Mouse (Mus musculus) hindbrain, embryonic 15.5 days (tissue): Measurements from ENCODE around the gene Gucy2g. TPM values are rescaled to one million over a fixed set of nuclear protein-coding genes. Genes with fewer than 3 reads are reported as not detected.

Experiments used
- ATAC-seq: fragments of 200-750 bp; cut with Nextera tagmentation; 2 replicates; pipeline ENCODE4 v1.8.0; 2017; ENCODE audit warnings: low read depth, moderate number of reproducible peaks, moderate TSS enrichment; ENCODE audit not compliant: low FRiP score
- H3K27ac ChIP-seq: fragments of 300-500 bp; sonication (generic); replicated peaks from 2 replicates; pipeline ENCODE4 v1.5.1; 2015; ENCODE audit warnings: mild to moderate bottlenecking, inconsistent platforms
- H3K27me3 ChIP-seq: fragments of 300-500 bp; sonication (generic); 2 replicates; pipeline ENCODE4 v1.6.1; 2015; ENCODE audit warnings: control low read depth, inconsistent platforms
- H3K36me3 ChIP-seq: fragments of 300-500 bp; sonication (generic); 2 replicates; pipeline ENCODE4 v1.6.1; 2015; ENCODE audit warnings: control low read depth, inconsistent platforms
- H3K4me1 ChIP-seq: fragments of 300-500 bp; sonication (generic); replicated peaks from 2 replicates; pipeline ENCODE4 v1.6.1; 2015; ENCODE audit warnings: control low read depth, inconsistent platforms
- H3K4me2 ChIP-seq: fragments of 300-500 bp; sonication (generic); 2 replicates; pipeline ENCODE4 v1.6.1; 2015; ENCODE audit warnings: moderate library complexity, mild to moderate bottlenecking, inconsistent platforms
- H3K4me3 ChIP-seq: fragments of 300-500 bp; sonication (generic); 2 replicates; pipeline ENCODE4 v1.5.1; 2015; ENCODE audit warnings: mild to moderate bottlenecking, inconsistent platforms
- H3K9ac ChIP-seq: fragments of 300-500 bp; sonication (generic); 2 replicates; pipeline ENCODE4 v1.6.1; 2015; ENCODE audit warnings: inconsistent platforms
- H3K9me3 ChIP-seq: fragments of 300-500 bp; sonication (generic); 2 replicates; pipeline ENCODE4 v1.6.1; 2016; ENCODE audit warnings: control low read depth, inconsistent platforms
- WGBS: fragments of 180-500 bp; shearing (Covaris S2); methylation state at CpG from one replicate; pipeline ENCODE4 v1.1.7; 2015; 5-methylcytosine and 5-hydroxymethylcytosine counted together
- polyA plus RNA-seq: library from polyadenylated mRNA; unstranded; fragments of >200 nt; fragmentation: Nextera tagmentation; extraction: Ambion mirVana; gene quantifications from 2 replicates; pipeline ENCODE4 v1.2.1, GENCODE M21; 2015

Gene Gucy2g
- polyA plus RNA-seq, 1 experiment from 2014 or later, result 0.12 TPM

DNA sequence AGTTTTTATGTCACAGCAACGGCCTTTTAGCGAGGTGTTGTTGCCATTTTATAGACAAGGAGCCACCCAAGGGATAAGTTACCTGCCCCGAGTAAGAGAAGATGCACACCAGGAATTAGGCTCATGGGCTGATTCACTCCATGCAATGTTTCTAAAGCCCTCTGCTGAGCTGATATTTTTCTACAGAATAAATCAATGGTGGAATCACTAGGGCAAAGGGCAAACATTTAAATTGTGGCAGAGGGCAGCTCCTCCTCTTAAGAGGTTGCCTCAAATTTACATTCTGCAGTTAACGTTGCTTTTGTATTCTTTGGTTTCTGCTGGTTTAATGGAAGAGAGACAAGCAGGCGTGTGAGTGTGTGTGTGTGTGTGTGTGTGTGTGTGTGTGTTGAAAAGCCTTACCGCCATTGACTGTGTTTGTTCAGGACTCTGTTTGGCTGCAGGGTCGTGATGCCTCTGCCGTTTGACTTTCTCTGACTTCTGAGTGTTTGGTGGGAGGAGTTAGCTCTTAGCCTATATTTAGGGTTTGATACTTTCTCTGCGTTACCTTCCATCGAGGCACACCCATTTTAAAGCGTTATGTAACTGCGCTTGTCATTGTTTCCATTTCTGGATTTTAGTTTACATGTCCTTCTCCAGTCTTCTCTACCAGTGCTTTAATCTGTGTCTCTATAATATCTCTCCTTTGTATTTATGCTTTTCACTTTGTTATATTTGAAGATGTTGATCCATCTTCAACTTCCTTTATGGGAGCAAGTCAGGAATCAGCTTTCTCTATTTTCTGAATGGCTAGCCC lies 19.6 kb upstream of the Gucy2g start:
- Histone ChIP-seq H3K27ac (no peak overlapping the region), H3K9me3 (no peaks in the 10 kb centered on the region), H3K36me3 (no peaks in the 10 kb centered on the region), H3K4me3 (no peak overlapping the region), H3K4me1 (no peaks in the 10 kb centered on the region), H3K9ac (no peak overlapping the region), H3K4me2 (no peak overlapping the region), H3K27me3 (no peaks in the 10 kb centered on the region)
- no peak for ATAC-seq
- 77% methylated on average over 12 of the region's 12 CpGs for WGBS

DNA sequence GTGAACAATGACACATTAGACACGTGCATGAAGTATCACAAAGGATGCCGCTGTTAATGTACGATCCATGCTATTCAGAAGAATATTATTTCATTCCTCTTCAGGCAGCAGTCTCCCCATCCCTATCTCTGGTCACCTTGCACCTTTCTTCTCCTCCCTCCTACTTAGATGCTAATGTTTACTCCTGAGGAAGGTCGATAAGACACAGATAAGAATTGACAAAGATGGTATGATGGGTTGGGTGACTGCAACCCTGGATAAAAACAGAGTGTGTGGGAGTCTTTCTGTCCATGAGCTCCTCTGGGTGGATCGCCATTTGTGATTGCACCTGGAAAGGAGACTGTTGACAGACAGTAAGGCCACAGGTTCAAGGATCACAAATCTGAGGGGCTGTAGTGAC lies 17.5 kb upstream of the Gucy2g start:
- no peaks in the 10 kb centered on the region for H3K27me3 ChIP-seq
- H3K4me3 ChIP-seq, result no peak overlapping the region
- H3K4me2 ChIP-seq, result no peak overlapping the region
- H3K27ac ChIP-seq, result no peak overlapping the region
- ATAC-seq, result no peak
- peaks cover 14% of the 10 kb centered on the region for H3K4me1 ChIP-seq
- 89% methylated on average over 5 of the region's 5 CpGs for WGBS
- H3K9me3 ChIP-seq, result no peaks in the 10 kb centered on the region
- no peak overlapping the region for H3K9ac ChIP-seq
- H3K36me3 ChIP-seq, result no peaks in the 10 kb centered on the region

- Histone ChIP-seq H3K4me3 (no peak overlapping the region), H3K9me3 (no peaks in the 10 kb centered on the region), H3K4me1 (peaks cover 20% of the 10 kb centered on the region), H3K27me3 (no peaks in the 10 kb centered on the region), H3K27ac (no peak overlapping the region), H3K36me3 (no peaks in the 10 kb centered on the region), H3K4me2 (no peak overlapping the region), H3K9ac (no peak overlapping the region)
- no peak for ATAC-seq
- 92% methylated on average over 5 of the region's 5 CpGs for WGBS
These were observed 16.8 kb upstream of the Gucy2g start for GRCm38 (mm10) chr19:55257656-55258375.

- no peaks in the 10 kb centered on the region for H3K9me3 ChIP-seq
- H3K4me3 ChIP-seq, result no peak overlapping the region
- no peak for ATAC-seq
- no peak overlapping the region for H3K27ac ChIP-seq
- H3K27me3 ChIP-seq, result no peaks in the 10 kb centered on the region
- H3K9ac ChIP-seq, result no peak overlapping the region
- 78% methylated on average over 9 of the region's 9 CpGs for WGBS
- no peak overlapping the region for H3K4me2 ChIP-seq
- H3K4me1 ChIP-seq, result peaks cover 20% of the 10 kb centered on the region
- H3K36me3 ChIP-seq, result no peaks in the 10 kb centered on the region
These were observed 15.1 kb upstream of the Gucy2g start for GRCm38 (mm10) chr19:55256156-55256555.

- H3K9me3 ChIP-seq, result no peaks in the 10 kb centered on the region
- H3K4me2 ChIP-seq, result peak overlapping the region; percentile 76
- peak overlapping the region; percentile 37; the same call in 1 of the 2 replicates for H3K9ac ChIP-seq
- peak overlapping the region; percentile 46 for H3K4me3 ChIP-seq
- H3K27ac ChIP-seq, result peak overlapping the region; percentile 77
- no peaks in the 10 kb centered on the region for H3K36me3 ChIP-seq
- H3K27me3 ChIP-seq, result no peaks in the 10 kb centered on the region
- peaks cover 20% of the 10 kb centered on the region for H3K4me1 ChIP-seq
- 10% methylated on average over 5 of the region's 5 CpGs for WGBS
- ATAC-seq, result peak; percentile 75
These were observed 13.5 kb upstream of the Gucy2g start for GRCm38 (mm10) chr19:55254513-55255016.

DNA sequence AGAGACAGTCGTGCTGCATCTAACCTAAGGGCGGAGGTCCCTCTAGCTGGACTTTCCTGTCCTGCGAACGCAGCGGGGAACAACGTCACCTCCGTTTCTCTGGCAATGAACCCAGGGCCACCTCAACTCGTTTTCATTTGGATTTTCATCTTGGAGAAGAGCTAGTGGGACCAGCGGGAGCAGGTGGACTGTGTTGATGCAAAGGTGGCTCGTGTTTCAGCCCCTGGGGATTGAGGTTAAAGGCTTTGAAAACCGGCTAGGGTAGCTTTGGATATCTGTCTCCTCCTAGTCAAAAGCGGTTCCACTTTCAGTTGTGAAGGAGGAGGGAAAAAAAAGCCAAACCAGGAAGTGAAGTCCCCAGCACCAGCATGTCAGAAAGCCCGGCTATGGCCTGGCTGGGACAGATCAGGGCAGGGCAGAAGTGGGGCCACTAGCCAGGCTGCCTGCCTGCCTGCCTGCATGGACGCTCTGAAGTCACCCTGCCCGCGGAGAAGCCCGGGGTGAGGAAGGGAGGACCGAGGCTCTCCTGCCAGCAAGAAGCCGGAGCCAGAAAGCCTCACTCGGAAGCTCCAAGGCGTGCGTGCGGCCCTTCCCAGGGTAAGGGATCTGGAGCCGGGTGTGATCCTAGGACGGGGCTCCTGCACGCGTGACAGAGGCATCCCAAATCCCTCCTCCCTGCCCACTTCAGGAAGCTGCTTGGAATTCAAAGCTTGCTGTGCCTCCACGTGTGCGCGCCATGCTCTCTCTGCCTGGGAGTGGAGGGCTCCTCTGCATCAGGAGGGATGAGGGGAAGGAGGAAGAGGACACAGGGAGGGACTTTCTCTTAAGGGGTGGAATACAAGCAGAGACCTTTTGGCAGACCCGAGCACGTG lies 12.8 kb upstream of the Gucy2g start:
- Histone ChIP-seq H3K9me3 (no peaks in the 10 kb centered on the region), H3K4me1 (peaks cover 20% of the 10 kb centered on the region), H3K4me3 (peak overlapping the region; percentile 46), H3K36me3 (no peaks in the 10 kb centered on the region), H3K27ac (peak overlapping the region; percentile 77), H3K27me3 (no peaks in the 10 kb centered on the region), H3K4me2 (peak overlapping the region; percentile 76), H3K9ac (peak overlapping the region; percentile 37)
- ATAC-seq, result peak; percentile 77
- WGBS, result under 1% methylated on average over 32 of the region's 32 CpGs

DNA sequence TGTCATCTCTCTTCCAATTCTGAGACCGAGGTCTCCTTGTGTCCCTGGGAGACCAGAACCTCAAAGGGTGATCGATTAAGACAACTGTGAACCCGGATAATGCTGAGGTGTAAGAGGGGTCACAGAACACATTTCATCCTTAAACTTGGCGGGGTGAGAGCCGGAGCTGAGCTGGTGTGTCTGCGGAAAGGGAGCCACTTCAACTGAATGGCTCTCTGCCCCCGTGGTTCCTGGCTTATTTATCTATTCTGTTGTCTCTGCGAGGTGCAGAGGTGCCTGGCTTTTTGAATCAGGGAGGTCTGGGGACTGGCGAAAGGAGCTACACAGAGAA lies 12.2 kb upstream of the Gucy2g start:
- H3K27ac ChIP-seq, result peak overlapping the region; percentile 77
- WGBS, result 3% methylated on average over 9 of the region's 9 CpGs

GRCm38 (mm10) chr19:55251383-55252124 lies 10.5 kb upstream of the Gucy2g start, which contains the start of gene Acsl5:
Gene Acsl5, plus strand, starts transcription at chr19:55251938.
- Histone ChIP-seq H3K4me3 (no peak within 1 kb of the TSS), H3K27me3 (no peaks in the 10 kb centered on the region), H3K9ac (no peak within 1 kb of the TSS), H3K4me1 (peaks cover 20% of the 10 kb centered on the region), H3K36me3 (no peaks in the 10 kb centered on the region), H3K27ac (no peak within 1 kb of the TSS), H3K9me3 (no peaks in the 10 kb centered on the region), H3K4me2 (no peak within 1 kb of the TSS)
- ATAC-seq, result no peak
- 97% methylated on average over 9 of the region's 9 CpGs for WGBS

More for the DNA sequence above, 12.2 kb upstream of the Gucy2g start:
- H3K9me3 ChIP-seq, result no peaks in the 10 kb centered on the region
- H3K4me2 ChIP-seq, result peak overlapping the region; percentile 76
- H3K27me3 ChIP-seq, result no peaks in the 10 kb centered on the region
- peak overlapping the region; percentile 37 for H3K9ac ChIP-seq
- ATAC-seq, result peak; percentile 25; the same call in 1 of the 2 replicates
- peaks cover 20% of the 10 kb centered on the region for H3K4me1 ChIP-seq
- no peaks in the 10 kb centered on the region for H3K36me3 ChIP-seq
- H3K4me3 ChIP-seq, result peak overlapping the region; percentile 46

DNA sequence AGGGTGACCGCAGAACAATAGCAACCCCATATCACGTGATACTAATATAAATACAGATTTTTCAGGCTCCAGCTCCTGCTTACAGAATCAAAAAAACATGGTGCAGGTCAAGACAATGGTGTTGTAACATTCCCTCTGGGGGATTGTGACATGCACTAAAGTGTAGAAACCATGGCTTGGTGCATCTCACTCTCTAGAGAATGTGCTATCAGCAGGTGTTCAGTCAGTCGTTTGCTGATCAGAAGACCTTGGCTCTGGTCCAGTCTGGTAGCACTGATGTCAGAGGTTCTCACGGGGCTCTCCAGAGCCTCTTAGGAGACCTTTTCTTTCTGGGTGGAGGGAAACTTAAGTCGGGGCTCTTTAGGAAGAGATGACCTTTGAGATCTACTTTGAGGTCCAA lies 9.4 kb upstream of the Gucy2g start:
- Histone ChIP-seq H3K4me3 (no peak overlapping the region), H3K27ac (no peak overlapping the region), H3K4me2 (no peak overlapping the region), H3K4me1 (peaks cover 20% of the 10 kb centered on the region), H3K27me3 (no peaks in the 10 kb centered on the region), H3K9ac (no peak overlapping the region), H3K9me3 (no peaks in the 10 kb centered on the region), H3K36me3 (no peaks in the 10 kb centered on the region)
- WGBS, result 87% methylated on average over 5 of the region's 5 CpGs
- ATAC-seq, result no peak

GRCm38 (mm10) chr19:55247991-55248520 lies 7.0 kb upstream of the Gucy2g start:
- Histone ChIP-seq H3K4me2 (no peak overlapping the region), H3K9me3 (no peaks in the 10 kb centered on the region), H3K4me3 (no peak overlapping the region), H3K36me3 (no peaks in the 10 kb centered on the region), H3K27ac (no peak overlapping the region), H3K9ac (no peak overlapping the region), H3K27me3 (no peaks in the 10 kb centered on the region), H3K4me1 (peaks cover 2% of the 10 kb centered on the region)
- no peak for ATAC-seq
- WGBS, result 74% methylated on average over 9 of the region's 9 CpGs

DNA sequence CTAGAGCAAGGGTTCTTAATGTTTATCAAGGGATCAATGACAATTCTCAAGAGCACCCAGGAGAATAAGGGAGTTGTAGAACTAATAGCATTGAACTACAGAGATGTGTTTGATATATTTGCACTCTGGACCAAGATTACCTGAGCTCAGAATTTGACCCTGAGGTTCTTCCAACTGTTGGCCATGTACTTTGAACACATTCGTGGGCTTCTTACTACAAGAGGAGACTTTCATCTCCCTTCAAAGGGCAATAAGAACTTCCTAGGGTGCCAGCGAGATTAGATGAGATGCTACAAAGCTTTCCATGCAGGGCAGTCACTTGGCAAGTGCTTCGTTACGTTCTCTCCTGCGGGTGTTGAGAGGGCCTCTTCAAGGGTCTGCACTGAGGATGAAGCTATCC lies 6.5 kb upstream of the Gucy2g start:
- no peak overlapping the region for H3K27ac ChIP-seq
- no peak for ATAC-seq
- no peak overlapping the region for H3K4me2 ChIP-seq
- no peaks in the 10 kb centered on the region for H3K36me3 ChIP-seq
- H3K4me3 ChIP-seq, result no peak overlapping the region
- WGBS, result 90% methylated on average over 5 of the region's 5 CpGs
- H3K4me1 ChIP-seq, result no peaks in the 10 kb centered on the region
- H3K27me3 ChIP-seq, result no peaks in the 10 kb centered on the region
- H3K9me3 ChIP-seq, result no peaks in the 10 kb centered on the region
- H3K9ac ChIP-seq, result no peak overlapping the region
